ENCODE assay signal across 8 mouse cellular contexts in the genomic region with DNA sequence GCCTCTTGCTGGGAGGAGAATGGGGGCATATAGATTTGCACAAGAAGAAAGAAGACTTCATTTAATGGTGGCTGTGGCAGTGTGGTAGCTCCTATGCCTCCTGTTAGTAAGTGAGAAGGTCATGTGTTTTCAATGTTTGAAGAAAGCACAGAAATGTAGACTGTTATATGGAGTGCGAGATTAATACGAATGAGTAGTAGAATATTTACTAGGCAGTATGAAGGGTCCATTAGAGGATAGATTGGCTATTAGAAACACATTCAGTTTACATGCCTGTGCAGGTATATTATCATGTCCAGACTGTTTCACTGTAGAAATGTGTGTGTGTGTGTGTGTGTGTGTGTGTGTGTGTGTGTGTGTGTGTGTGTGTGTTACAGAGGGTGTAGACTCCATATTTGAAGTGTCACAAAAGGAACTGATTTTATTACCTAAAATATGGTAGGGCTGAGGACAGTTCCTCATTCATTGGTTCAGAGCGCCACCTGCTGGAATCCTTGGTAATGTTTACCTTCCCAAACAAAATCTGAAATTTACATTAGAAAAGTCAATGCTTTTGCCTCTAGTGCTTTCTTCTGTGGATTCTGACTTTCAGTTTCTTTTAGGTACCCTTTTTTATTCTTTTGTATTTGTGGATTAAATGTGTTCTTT. TPM values are rescaled to one million over a fixed set of nuclear protein-coding genes. Genes with fewer than 3 reads are reported as not detected.
DNase-seq lines count a peak whose midpoint lies in the region; ATAC-seq lines count a peak whose summit lies in the region.

No protein-coding gene starts in this region.

- H3K4me3 ChIP-seq in hindbrain, embryonic 13.5 days, result no peak overlapping the region

- H3K9me3 ChIP-seq in hindbrain, embryonic 13.5 days, result no peaks in the 10 kb centered on the region

- ATAC-seq in erythroblast, adult 5-6 weeks (replicated peaks; ENCODE audit: low FRiP score, poor library complexity, severe bottlenecking), result peak; percentile 76
- ATAC-seq in hindbrain, embryonic 13.5 days (ENCODE audit: low FRiP score), result peak; percentile 78
- ATAC-seq in megakaryocyte progenitor cell, adult 5-6 weeks (replicated peaks; ENCODE audit: poor library complexity), result peak; percentile 96

- no peak overlapping the region for H3K27ac ChIP-seq in hindbrain, embryonic 13.5 days

- no peaks in the 10 kb centered on the region for H3K36me3 ChIP-seq in hindbrain, embryonic 13.5 days

- DNase-seq in adrenal gland, adult (ENCODE audit: inconsistent age in 2 of 2, low spot score in 1 of 2), result peak; percentile 26 to 79
- DNase-seq in adrenal gland, adult 8-10 months, result no peak
- DNase-seq in brain, adult 2 months (ENCODE audit: low read depth, low spot score), result peak; percentile 81
- peak; percentile 77 to 90 for DNase-seq in left cerebral cortex, adult 18-20 months (ENCODE audit: low spot score in 2 of 2)
- DNase-seq in right cerebral cortex, postnatal 10 days (ENCODE audit: low spot score in 2 of 2), result peak; percentile 74 to 89

- no peaks in the 10 kb centered on the region for H3K27me3 ChIP-seq in hindbrain, embryonic 13.5 days

- H3K9ac ChIP-seq in hindbrain, embryonic 13.5 days, result no peak overlapping the region

- WGBS in hindbrain, embryonic 13.5 days, result 43% methylated on average over 3 of the region's 3 CpGs

- H3K4me1 ChIP-seq in hindbrain, embryonic 13.5 days (replicated peaks), result no peaks in the 10 kb centered on the region

- no peak overlapping the region for H3K4me2 ChIP-seq in hindbrain, embryonic 13.5 days

RNA-seq across cellular contexts. Expression of a gene that starts 31.0 kb away (rescaled TPM):
- total RNA-seq in adrenal gland, adult 8-10 months (2022), result 1 to 10 TPM; 3.5 to 6.9 (median 4.7) TPM
- total RNA-seq in erythroblast, adult 5-6 weeks (2015; ENCODE audit: low replicate concordance), result 4.8 TPM in 1 of 2 replicates, not detected in the other
- 1.4 and 5.4 TPM in 2 replicates for total RNA-seq in erythroblast, adult 5-6 weeks (2017; ENCODE audit: low replicate concordance)
- polyA plus RNA-seq in hindbrain, embryonic 13.5 days (2015; fragmentation: Nextera tagmentation; extraction: Ambion mirVana), result 50.0 and 52.9 TPM in 2 replicates
- total RNA-seq in left cerebral cortex, adult 18-20 months (2021), result 100 to 1,000 TPM; 403 to 436 TPM
- 0.22 TPM in 1 of 2 replicates, not detected in the other for total RNA-seq in megakaryocyte progenitor cell, adult 5-6 weeks (2015)
- 0.14 TPM in 1 of 2 replicates, not detected in the other for total RNA-seq in megakaryocyte progenitor cell, adult 5-6 weeks (2017)

RNA-seq across cellular contexts. Expression of a gene that starts 47.8 kb away (rescaled TPM):
- 1 to 10 TPM; 1.4 to 3.3 (median 1.9) TPM for total RNA-seq in adrenal gland, adult 8-10 months (2022)
- 20.5 and 27.7 TPM in 2 replicates for total RNA-seq in erythroblast, adult 5-6 weeks (2015; ENCODE audit: low replicate concordance)
- total RNA-seq in erythroblast, adult 5-6 weeks (2017; ENCODE audit: low replicate concordance), result 45.9 and 55.4 TPM in 2 replicates
- polyA plus RNA-seq in hindbrain, embryonic 13.5 days (2015; fragmentation: Nextera tagmentation; extraction: Ambion mirVana), result 1.9 and 2.1 TPM in 2 replicates
- 1 to 10 TPM; 1.4 to 3.0 TPM for total RNA-seq in left cerebral cortex, adult 18-20 months (2021)
- total RNA-seq in megakaryocyte progenitor cell, adult 5-6 weeks (2015), result 56.5 and 62.8 TPM in 2 replicates
- total RNA-seq in megakaryocyte progenitor cell, adult 5-6 weeks (2017), result 65.3 and 67.4 TPM in 2 replicates

Comparison
In these comparisons a context has a peak if more than half of its experiments do, and no peak if none do; other contexts are left out.
1. RNA of a gene that starts 31.0 kb away (total RNA-seq): 403 to 436 TPM in left cerebral cortex, adult 18-20 months; 3.5 to 6.9 TPM in adrenal gland, adult 8-10 months, 1.4 to 5.4 TPM in erythroblast, adult 5-6 weeks and 0.14 to 0.22 TPM in megakaryocyte progenitor cell, adult 5-6 weeks; every median in the first group is over 10 times any median in the second.
2. RNA of a gene that starts 47.8 kb away (total RNA-seq): 56.5 to 67.4 TPM in megakaryocyte progenitor cell, adult 5-6 weeks and 20.5 to 55.4 TPM in erythroblast, adult 5-6 weeks; 1.4 to 3.0 TPM in left cerebral cortex, adult 18-20 months and 1.4 to 3.3 TPM in adrenal gland, adult 8-10 months; every median in the first group is over 4 times any median in the second.
3. Peak in every context shown above with its lines, with median percentiles within 50 percentile points of each other: ATAC-seq.